Mouse (Mus musculus): ENCODE data around the gene Gpa33. TPM values are rescaled to one million over a fixed set of nuclear protein-coding genes. Genes with fewer than 3 reads are reported as not detected.
A peak's percentile ranks its signal among the peaks of the same experiment; 100 is the strongest.

Gene Gpa33
- total and polyA plus RNA-seq, 3 experiments: not detected

GRCm38 (mm10) chr1:166126795-166127194 is 3.2 kb upstream of the Gpa33 start:
- H3K4me1 ChIP-seq (ENCODE audit: control insufficient read depth, insufficient read depth, low read length): peaks cover 5% of the 10 kb centered on the region; the same call in 1 of the 2 replicates

DNA sequence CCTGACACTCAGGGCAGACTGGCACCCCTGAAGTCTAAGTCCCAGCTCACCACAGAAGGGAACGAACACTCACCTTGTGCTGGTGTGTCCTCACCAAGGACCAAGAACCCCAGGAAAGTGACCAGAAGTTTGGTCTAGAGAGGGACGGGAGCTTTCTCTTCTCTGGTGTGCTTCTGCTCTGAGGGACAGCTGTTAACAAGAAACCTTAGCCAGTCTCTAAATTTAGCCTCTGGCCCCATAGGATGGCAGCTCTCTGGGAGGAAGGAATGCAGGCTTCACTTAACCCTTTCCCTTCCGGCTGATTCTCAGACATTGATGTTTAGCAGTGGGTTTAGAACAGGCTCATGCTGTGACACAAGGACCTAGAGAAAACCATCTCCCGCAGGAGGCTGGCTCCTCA is 2.3 kb upstream of the Gpa33 start, which contains the start of gene Dusp27:
TSS of gene Dusp27 (minus strand) at position 204 of the 400 bp plus-strand sequence.
- TF ChIP-seq POLR2A (IDR thresholded peaks at IDR 0.05; ENCODE audit: insufficient read depth, low read depth, low read length): peak; percentile 73
- TF ChIP-seq CTCF (IDR thresholded peaks at IDR 0.05): no peak
- no peak for TF ChIP-seq EP300 (IDR thresholded peaks at IDR 0.05; ENCODE audit: insufficient read depth, low read depth, low read length)
- 22% methylated on average over 4 of the region's 4 CpGs for WGBS
- Histone ChIP-seq H3K4me1 (ENCODE audit: control insufficient read depth, insufficient read depth, low read length) (peaks cover 5% of the 10 kb centered on the region; the same call in 1 of the 2 replicates), H3K36me3 (ENCODE audit: control insufficient read depth, insufficient read depth, low read length) (peaks cover 3% of the 10 kb centered on the region), H3K79me2 (replicated peaks; ENCODE audit: control insufficient read depth, insufficient read depth, low read length) (no peaks in the 10 kb centered on the region), H3K4me3 (peak within 1 kb of the TSS; percentile 43), H3K27me3 (ENCODE audit: control insufficient read depth, insufficient read depth, low read length) (no peaks in the 10 kb centered on the region), H3K9ac (ENCODE audit: low read depth, low read length) (peak within 1 kb of the TSS; percentile 89), H3K27ac (peak within 1 kb of the TSS; percentile 90)
- peak in 1 of 2 experiments; percentile 19 for DNase-seq
- intact Hi-C loops (cut with DNase I): no loop called here

More at GRCm38 (mm10) chr1:166126795-166127194, 3.2 kb upstream of the Gpa33 start:
- H3K36me3 ChIP-seq (ENCODE audit: control insufficient read depth, insufficient read depth, low read length): peaks cover 3% of the 10 kb centered on the region
- intact Hi-C loops (cut with DNase I): no loop called here
- WGBS: 46% methylated on average over 9 of the region's 9 CpGs
- peak overlapping the region; percentile 90 for H3K27ac ChIP-seq
- TF ChIP-seq POLR2A (IDR thresholded peaks at IDR 0.05; ENCODE audit: insufficient read depth, low read depth, low read length) (peak; percentile 35; the same call in 1 of the 2 replicates), EP300 (IDR thresholded peaks at IDR 0.05; ENCODE audit: insufficient read depth, low read depth, low read length) (no peak)
- H3K4me3 ChIP-seq: peak overlapping the region; percentile 43
- peak overlapping the region; percentile 89 for H3K9ac ChIP-seq (ENCODE audit: low read depth, low read length)
- DNase-seq: peak in 1 of 2 experiments; percentile 38
- no peaks in the 10 kb centered on the region for H3K27me3 ChIP-seq (ENCODE audit: control insufficient read depth, insufficient read depth, low read length)
- H3K79me2 ChIP-seq (replicated peaks; ENCODE audit: control insufficient read depth, insufficient read depth, low read length): no peaks in the 10 kb centered on the region

DNA sequence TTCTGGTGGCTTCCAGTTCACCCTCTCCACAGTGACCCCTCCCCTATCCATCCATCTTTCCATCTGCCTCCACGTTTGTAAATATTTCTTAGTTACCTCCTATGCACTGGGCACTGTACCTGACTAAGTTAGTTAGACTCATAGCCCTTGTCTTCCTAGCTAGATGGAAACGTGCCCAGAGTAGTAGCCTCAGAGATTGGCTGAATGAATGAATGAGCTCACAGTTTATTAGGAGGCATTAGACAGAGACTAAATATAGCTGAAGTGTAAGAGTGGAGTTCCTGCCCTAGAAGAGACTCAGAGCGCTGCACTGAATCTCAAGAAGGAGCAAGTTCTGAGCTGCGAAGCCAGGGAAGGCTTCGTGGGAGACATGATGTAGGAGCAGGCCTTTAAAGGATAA is 1.5 kb upstream of the Gpa33 start:
- no peak overlapping the region for H3K9ac ChIP-seq (ENCODE audit: low read depth, low read length)
- peak overlapping the region; percentile 90; the same call in 1 of the 2 replicates for H3K27ac ChIP-seq
- peaks cover 3% of the 10 kb centered on the region for H3K36me3 ChIP-seq (ENCODE audit: control insufficient read depth, insufficient read depth, low read length)
- no peaks in the 10 kb centered on the region for H3K27me3 ChIP-seq (ENCODE audit: control insufficient read depth, insufficient read depth, low read length)
- WGBS: 61% methylated on average over 5 of the region's 5 CpGs
- no peak overlapping the region for H3K4me3 ChIP-seq
- intact Hi-C loops (cut with DNase I): no loop called here
- TF ChIP-seq CTCF (IDR thresholded peaks at IDR 0.05) (no peak), POLR2A (IDR thresholded peaks at IDR 0.05; ENCODE audit: insufficient read depth, low read depth, low read length) (no peak), EP300 (IDR thresholded peaks at IDR 0.05; ENCODE audit: insufficient read depth, low read depth, low read length) (no peak)
- no peaks in the 10 kb centered on the region for H3K79me2 ChIP-seq (replicated peaks; ENCODE audit: control insufficient read depth, insufficient read depth, low read length)
- H3K4me1 ChIP-seq (ENCODE audit: control insufficient read depth, insufficient read depth, low read length): peaks cover 5% of the 10 kb centered on the region; the same call in 1 of the 2 replicates
- peak in 1 of 2 experiments; percentile 14 for DNase-seq

- intact Hi-C loops (cut with DNase I): no loop called here
- H3K36me3 ChIP-seq (ENCODE audit: control insufficient read depth, insufficient read depth, low read length): no peaks in the 10 kb centered on the region
- no peak overlapping the region for H3K9ac ChIP-seq (ENCODE audit: low read depth, low read length)
- H3K4me1 ChIP-seq (ENCODE audit: control insufficient read depth, insufficient read depth, low read length): peaks cover 2% of the 10 kb centered on the region; the same call in 1 of the 2 replicates
- H3K27ac ChIP-seq: no peak overlapping the region
- no peaks in the 10 kb centered on the region for H3K27me3 ChIP-seq (ENCODE audit: control insufficient read depth, insufficient read depth, low read length)
- H3K79me2 ChIP-seq (replicated peaks; ENCODE audit: control insufficient read depth, insufficient read depth, low read length): no peaks in the 10 kb centered on the region
- no peak for TF ChIP-seq POLR2A (IDR thresholded peaks at IDR 0.05; ENCODE audit: insufficient read depth, low read depth, low read length)
- no peak for TF ChIP-seq EP300 (IDR thresholded peaks at IDR 0.05; ENCODE audit: insufficient read depth, low read depth, low read length)
- TF ChIP-seq CTCF (IDR thresholded peaks at IDR 0.05): no peak
- WGBS: 72% methylated on average over 4 of the region's 4 CpGs
- DNase-seq: no peak
- H3K4me3 ChIP-seq: no peak overlapping the region
These were observed 2.3 kb downstream of the Gpa33 start for GRCm38 (mm10) chr1:166132367-166132766.

GRCm38 (mm10) chr1:166135091-166135740 is 5.2 kb downstream of the Gpa33 start:
- no peak overlapping the region for H3K4me3 ChIP-seq
- TF ChIP-seq EP300 (IDR thresholded peaks at IDR 0.05; ENCODE audit: insufficient read depth, low read depth, low read length): no peak
- no peak for TF ChIP-seq CTCF (IDR thresholded peaks at IDR 0.05)
- no peak for TF ChIP-seq POLR2A (IDR thresholded peaks at IDR 0.05; ENCODE audit: insufficient read depth, low read depth, low read length)
- WGBS: 54% methylated on average over 5 of the region's 5 CpGs
- intact Hi-C loops (cut with DNase I): no loop called here
- no peaks in the 10 kb centered on the region for H3K36me3 ChIP-seq (ENCODE audit: control insufficient read depth, insufficient read depth, low read length)
- H3K4me1 ChIP-seq (ENCODE audit: control insufficient read depth, insufficient read depth, low read length): no peaks in the 10 kb centered on the region
- no peak for DNase-seq
- no peaks in the 10 kb centered on the region for H3K27me3 ChIP-seq (ENCODE audit: control insufficient read depth, insufficient read depth, low read length)
- no peaks in the 10 kb centered on the region for H3K79me2 ChIP-seq (replicated peaks; ENCODE audit: control insufficient read depth, insufficient read depth, low read length)
- H3K27ac ChIP-seq: no peak overlapping the region
- no peak overlapping the region for H3K9ac ChIP-seq (ENCODE audit: low read depth, low read length)

DNA sequence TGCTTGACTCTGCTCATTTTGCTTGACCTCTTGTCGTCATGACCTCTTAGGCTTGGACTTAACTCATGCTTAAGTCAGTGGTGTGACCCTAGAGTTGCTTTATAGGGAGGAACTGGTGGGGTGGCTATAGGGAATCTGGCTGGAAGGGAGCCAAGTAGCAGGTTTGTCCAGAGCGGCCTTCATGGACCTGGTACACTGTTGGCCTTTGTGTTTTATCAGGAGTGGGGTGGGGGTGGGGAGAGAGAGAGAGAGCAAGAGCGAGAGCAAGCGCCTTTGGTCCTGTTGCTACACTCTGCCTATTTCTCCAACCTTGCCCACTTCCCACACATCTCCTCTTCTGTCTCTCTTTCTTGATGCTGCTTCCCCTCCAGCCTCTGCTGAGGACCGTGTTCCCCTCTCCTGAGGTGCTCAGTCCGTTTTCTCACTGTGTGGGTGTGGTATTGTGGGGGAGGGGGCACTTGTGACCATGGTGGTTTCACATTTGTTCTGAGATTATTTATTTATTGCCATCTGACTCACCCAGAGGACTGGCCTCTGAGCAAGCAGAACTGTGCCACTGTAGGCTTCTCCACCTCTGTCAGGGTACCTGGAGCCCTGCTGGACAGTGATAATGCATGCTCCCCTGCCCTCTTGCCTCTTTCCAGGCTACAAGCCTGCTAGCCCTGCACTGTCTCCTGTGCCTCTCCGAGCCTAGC is 7.4 kb downstream of the Gpa33 start:
- DNase-seq: no peak
- no peak overlapping the region for H3K4me3 ChIP-seq
- no peaks in the 10 kb centered on the region for H3K4me1 ChIP-seq (ENCODE audit: control insufficient read depth, insufficient read depth, low read length)
- intact Hi-C loops (cut with DNase I): no loop called here
- H3K27me3 ChIP-seq (ENCODE audit: control insufficient read depth, insufficient read depth, low read length): no peaks in the 10 kb centered on the region
- H3K36me3 ChIP-seq (ENCODE audit: control insufficient read depth, insufficient read depth, low read length): no peaks in the 10 kb centered on the region
- no peak overlapping the region for H3K27ac ChIP-seq
- TF ChIP-seq CTCF (IDR thresholded peaks at IDR 0.05) (no peak), POLR2A (IDR thresholded peaks at IDR 0.05; ENCODE audit: insufficient read depth, low read depth, low read length) (no peak), EP300 (IDR thresholded peaks at IDR 0.05; ENCODE audit: insufficient read depth, low read depth, low read length) (no peak)
- H3K79me2 ChIP-seq (replicated peaks; ENCODE audit: control insufficient read depth, insufficient read depth, low read length): no peaks in the 10 kb centered on the region
- H3K9ac ChIP-seq (ENCODE audit: low read depth, low read length): no peak overlapping the region
- 67% methylated on average over 7 of the region's 7 CpGs for WGBS
